Mouse (Mus musculus) right cerebral cortex, adult 18-20 months (tissue): ENCODE measurements at regions not wholly inside any gene's neighbourhood (a gene's known extent, or its start where the extent isn't known, plus 50 kb on each side); places are given as distances from the start of the nearest gene placed in this dataset.

ENCODE experiments used
- DNase-seq: peaks from one replicate; pipeline ENCODE4 v3.0.0; 2022; ENCODE audit warnings: mixed read lengths

GRCm38 (mm10) chrX:19168983-19169382 is 312.1 kb downstream of the Tex13c3 start:
- DNase-seq, result no peak

DNA sequence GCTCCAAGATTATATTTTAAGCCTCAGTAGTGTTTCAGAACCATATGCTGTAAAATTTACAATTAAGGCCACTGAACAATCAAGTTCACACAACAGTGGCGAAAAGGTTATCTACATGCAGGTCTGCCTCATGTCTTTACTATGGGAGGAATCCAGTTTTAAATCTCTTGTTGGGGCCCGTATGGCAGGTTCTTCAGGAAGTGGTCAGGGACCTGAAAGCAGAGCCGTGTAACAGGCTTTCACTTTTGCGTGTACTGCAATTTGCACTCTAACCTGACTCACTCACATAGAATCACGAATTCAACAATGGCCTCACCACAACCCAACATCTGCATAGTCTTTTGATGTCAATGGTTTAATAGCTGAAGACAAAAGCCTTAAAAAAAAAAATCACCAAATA is 312.6 kb downstream of the Tex13c3 start:
- DNase-seq, result no peak

- DNase-seq, result peak; percentile 29
Measured at GRCm38 (mm10) chrX:19168111-19168510, 313.0 kb downstream of the Tex13c3 start.

DNA sequence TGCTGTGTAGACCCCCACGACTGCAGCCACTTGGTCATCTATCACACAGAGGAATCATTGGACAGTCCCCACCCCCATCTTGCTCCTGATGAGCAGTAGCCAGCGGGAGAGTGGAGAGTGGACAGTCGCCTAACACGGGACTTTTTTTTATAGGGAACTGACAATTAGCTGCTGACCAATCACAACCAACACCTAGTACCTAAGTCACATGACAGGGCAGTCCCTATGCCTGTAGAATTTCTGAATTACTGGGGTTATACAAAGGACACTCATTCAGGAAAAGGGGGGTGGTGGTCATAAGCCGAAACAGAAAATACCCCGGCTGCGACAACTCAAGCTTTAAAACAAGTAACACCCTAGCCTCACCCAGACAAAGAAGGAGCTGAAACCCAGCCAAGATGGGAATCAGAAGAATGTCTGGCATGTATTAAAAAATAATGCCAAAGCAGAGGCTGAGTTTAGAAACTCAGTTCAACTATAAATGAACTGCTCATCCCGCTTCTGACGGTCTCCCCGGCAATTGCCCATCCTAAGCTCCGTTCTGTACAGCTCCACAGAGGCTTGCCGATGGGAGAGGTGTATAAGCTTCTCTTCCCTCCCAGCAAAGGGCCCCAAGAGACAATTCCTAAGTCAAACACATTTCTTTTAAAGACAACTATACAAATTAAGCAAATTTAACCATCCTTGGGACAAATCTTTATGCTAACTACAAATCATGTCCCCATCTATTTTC is 313.8 kb downstream of the Tex13c3 start:
- DNase-seq, result no peak

DNA sequence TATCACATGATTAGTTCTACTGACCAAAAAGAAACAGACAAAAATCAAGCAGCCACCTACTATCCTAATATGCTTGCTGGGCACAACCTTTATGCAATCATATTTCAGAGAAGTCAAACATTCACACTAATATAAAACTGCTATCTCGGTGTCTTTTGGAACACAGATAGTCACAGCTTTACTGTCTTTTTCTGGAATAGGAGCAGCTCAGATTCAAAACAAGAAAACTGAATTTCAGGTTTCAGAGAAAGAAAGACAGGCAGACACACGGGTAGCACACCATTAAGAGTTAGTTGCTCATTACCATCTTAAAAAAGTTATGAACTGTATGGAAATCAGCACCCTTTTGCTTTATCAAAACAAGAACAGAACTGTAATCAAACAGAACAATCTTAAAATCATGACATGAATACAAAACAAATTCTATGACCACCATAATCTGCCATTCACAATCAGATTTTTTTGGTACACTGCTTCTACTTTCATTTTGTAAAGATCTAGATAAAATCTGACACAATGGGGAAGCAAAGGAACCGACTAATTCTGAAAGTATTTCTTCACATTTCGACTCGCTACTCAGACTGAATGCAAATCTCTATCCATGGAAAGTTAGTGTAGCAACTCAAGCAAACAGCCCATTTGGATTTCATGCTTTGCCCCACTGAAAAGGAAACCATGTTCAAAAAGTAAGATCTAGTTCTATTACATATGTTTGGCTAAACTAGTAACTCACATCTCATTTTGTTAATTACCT is 315.1 kb downstream of the Tex13c3 start:
- DNase-seq, result no peak

DNA sequence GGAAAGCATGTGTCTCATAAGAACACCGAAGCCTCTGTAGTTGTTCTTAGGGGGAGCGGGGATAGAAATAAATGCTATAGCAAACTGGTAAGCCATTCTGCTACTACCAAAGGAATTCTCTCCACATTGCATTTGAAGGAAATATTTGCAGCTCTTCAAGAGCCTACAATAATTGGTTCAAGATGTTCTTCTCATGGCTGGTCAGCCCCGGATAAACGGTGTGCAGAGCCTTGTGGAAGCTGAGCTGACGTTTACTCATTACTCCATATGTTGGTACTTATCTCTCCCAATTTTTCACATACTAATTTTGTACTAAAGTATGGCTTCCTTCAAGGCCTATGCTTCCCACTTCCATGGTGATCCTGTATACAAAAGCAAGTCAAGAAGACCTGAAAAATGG is 317.0 kb downstream of the Tex13c3 start:
- DNase-seq, result no peak

DNA sequence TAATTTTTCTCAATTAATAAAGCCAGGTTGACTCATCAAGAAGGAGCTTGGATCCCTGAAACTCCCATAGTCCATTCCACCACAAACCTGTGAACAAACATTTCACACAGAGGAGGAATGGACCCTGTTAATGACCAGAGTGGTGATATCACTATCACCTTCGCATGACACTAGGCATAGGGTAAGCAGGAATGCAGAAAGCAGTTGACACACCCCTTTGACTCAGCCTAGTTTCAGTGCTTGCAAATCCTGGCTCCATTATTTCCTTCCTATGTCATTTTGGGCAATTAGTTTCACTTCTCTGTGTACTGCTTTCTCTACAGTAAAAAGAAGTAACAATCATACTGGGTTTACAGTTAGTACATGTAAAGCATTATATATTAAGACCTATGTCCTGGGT is 318.2 kb downstream of the Tex13c3 start:
- DNase-seq, result no peak

DNA sequence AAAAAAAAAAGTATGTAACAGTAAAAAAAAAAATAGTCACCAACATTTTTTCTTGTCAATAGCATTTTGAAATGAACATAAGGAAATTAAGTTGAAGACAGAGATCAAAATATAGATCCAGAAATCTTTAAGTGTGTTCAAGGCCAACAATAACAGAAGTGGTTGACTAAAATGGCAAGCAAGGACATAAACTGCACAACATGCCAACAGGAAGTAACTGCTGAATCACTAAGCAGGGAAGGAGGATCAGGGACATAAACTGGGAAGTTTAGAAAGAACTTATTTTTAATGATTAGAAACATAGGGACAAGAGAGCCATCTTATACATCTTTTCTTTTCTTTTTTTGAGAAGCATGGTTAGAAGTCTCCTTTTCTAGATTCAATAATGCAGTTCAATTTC is 318.8 kb downstream of the Tex13c3 start:
- no peak for DNase-seq

DNA sequence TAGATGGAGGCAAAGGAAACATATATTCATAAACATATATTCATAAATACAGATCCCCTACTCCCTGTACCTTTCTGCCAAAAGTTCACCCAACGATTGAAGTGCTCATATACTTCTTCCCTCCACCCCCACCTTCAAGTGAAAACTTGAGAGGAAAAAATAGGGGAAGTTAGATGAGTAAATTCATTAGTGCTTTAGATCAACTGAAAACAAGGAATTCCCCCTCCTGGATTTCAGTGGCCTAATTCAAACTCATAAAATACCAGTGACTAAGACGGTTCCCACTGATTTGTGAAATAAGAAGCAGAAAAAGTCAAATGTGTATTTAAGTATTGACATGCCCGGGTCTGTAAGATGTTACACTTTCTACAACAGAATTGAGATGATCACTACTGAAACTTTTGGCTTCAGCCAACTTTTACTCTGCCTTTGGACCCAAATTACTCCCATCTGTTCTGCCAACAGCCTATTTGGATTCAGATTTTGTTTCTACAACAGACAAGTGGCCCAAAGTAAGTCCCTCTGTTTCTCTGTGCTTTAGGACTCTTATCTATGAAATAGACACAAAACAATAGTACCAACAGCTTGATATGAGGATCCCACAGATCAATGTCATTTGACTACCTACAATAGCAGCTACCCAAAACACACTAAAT is 320.7 kb downstream of the Tex13c3 start:
- DNase-seq, result no peak

GRCm38 (mm10) chrX:19157464-19158203 is 323.5 kb downstream of the Tex13c3 start:
- DNase-seq, result no peak

- DNase-seq, result no peak
Measured at GRCm38 (mm10) chrX:19153619-19154018, 327.5 kb downstream of the Tex13c3 start.

DNA sequence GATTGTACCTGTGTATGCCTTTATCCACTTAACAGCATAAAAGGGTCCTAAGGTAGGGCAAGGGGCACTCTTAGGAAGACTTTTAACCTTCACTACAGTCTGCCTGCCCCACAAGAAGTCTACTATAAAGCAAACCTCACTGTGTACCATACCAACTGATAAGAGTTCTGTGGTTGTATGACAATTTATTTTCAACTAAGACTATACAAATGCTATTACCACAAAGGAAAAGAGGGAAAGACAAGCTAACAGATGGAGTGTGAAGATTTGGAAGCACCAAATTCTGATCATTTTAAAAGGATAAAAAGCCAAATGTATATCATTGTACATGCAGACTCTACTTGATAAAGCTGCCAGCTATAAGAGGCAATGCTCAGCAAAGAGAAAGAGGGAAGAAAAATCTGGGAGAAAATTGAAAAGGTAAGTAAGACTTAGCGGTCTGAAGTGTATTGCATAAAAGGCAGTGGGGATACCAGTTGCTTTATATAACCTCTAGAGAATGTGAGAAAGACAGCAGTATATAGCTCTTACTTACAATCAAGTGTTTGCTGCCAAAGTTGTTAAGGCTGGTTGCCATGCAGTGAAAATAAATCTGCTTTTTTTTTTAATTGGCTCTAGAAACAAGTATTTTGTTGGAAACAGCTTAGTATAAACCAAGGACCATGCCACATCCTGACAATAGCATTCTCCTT is 328.8 kb downstream of the Tex13c3 start:
- no peak for DNase-seq

DNA sequence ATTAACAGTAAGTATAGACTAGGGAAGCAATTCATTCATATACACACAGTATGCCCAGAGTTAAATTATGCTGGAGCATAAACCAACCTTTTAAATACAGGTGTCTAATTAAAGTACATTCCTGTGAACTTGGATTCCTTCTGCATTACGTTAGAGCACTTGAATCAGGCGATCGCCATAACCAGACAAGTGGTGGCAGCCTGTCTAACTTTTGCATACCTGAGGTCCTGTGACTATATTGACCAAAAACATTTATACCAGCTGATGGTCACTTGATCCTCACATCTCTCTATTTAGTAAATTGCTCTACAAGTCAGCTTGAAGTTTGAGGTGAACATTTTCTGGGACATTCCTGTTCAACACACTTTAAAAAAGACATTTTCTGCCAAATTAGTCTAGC is 330.5 kb downstream of the Tex13c3 start:
- DNase-seq, result no peak

DNA sequence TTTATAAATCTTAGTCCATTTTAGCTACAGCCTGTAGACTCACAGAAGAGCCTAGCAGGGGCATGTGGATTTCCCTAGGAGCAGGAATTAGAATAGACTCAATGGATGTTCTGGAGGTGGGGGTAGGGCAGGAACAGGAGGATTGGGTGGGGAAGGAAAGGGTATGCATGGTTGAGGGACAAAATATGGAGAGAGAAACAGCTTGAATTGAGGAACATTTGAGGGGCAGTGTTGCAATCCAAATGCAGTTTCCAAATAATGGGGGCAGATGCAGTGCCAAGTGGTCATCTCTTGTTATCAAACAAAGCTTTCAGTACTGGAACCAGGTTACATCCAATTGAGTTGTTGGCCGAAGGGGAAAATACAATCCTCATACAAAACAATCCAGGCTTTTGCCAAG is 332.4 kb downstream of the Tex13c3 start:
- DNase-seq, result no peak

DNA sequence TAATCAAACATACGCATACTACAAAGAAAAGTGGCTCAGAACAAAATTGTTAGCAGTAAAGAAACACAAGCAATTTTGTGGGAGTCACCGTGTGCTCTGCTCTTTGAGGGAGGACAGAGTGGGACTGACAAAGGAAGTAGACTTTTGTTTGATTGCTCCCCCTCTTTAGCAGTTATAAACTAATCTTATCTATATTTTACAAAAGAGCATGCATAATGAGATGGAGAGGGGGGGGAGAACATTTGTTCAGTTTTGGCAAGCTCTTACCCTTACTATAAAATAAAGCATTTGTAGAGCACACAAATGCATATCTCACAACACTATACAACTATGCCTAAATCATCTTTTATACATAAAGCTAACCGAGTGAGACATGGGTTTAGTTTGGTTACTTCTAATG is 332.9 kb downstream of the Tex13c3 start:
- DNase-seq, result no peak

DNA sequence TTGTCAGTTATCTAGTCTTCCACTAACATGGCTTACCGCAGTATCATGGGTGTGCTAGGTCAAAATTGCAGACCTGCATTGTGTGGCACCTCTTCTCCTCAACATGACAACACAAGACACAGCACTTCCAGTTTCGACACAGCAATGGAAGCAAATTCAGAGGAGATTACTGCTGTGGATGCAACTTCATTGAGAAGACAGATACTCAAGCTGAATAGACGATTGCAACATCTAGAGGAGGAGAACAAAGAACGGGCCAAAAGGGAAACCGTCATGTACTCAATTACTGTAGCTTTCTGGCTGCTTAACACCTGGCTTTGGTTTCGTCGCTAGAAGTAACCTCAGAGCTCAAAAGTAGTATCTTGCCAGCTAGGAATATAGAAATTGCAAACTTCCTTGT is 368.4 kb downstream of the Tex13c3 start:
- no peak for DNase-seq

- DNase-seq, result no peak
Measured at GRCm38 (mm10) chrX:19102911-19103310, 378.2 kb downstream of the Tex13c3 start.

DNA sequence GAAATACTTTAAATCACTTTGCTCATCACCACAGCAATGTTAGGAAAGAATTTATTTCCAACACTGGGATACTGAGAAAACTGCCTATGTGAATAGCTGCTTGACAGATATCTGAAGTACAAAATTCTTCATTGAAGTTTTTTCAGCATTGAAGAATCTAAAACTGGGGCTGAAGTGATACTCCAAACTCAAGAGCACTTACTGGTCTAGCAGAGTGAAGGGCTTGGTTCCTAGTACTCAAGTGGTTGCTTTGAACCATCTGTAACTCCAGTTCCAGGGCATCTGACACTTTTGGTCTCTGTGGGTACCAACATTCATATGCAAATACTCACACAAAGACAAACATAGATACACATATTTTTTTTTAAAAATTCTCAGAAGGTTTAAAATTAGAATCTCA is 385.2 kb downstream of the Tex13c3 start:
- no peak for DNase-seq

- DNase-seq, result no peak
Measured at GRCm38 (mm10) chrX:19084435-19084834, 396.7 kb downstream of the Tex13c3 start.

DNA sequence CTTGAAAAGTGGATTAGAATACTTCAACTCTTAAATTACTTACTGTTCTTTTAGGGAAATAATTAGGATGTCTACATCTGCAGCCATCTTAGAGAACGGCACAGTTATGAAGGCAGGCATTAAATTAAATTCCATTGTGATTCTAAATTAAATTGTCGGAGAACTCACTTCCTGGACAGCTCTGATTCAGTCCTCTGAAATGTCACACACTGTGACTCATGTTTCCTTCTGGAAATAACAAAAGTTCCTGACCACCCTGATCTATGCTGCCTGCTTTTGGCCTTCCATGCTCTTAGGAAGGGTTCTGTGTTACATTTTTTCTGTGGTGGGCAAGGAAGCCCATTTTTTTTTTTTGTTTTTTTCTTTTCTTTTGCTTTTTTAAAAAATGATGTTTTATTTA is 401.1 kb downstream of the Tex13c3 start:
- DNase-seq, result no peak
